Mouse (Mus musculus) hematopoietic stem cell, adult 5-6 weeks (primary cell): Measurements from ENCODE around the gene Prr23a1. TPM values are rescaled to one million over a fixed set of nuclear protein-coding genes. Genes with fewer than 3 reads are reported as not detected.

Source experiments
- total RNA-seq: library from RNA; stranded (forward); fragments of 172-1452, 232-1000 nt; gene quantifications from 2 replicates; pipeline ENCODE4 v1.2.3, GENCODE M21; 2017

Prr23a1 gene
- total RNA-seq, 1 experiment from 2014 or later = not detected

Other genes with a start within 250 kb of the Prr23a1 start
- gene Mrps22, start 240.8 kb upstream of the Prr23a1 start, total RNA-seq = 53.2 and 63.7 TPM in 2 replicates
- not detected in 2 replicates for gene Prr23a2, start 14.0 kb downstream of the Prr23a1 start, total RNA-seq
- gene Prr23a3, start 22.3 kb downstream of the Prr23a1 start, total RNA-seq = not detected in 2 replicates
- gene 7420426K07Rik, start 60.6 kb downstream of the Prr23a1 start, total RNA-seq = not detected in 2 replicates
- not detected in 2 replicates for gene Foxl2, start 112.8 kb downstream of the Prr23a1 start, total RNA-seq
- gene Faim, start 143.9 kb downstream of the Prr23a1 start, total RNA-seq = 98.6 and 105 TPM in 2 replicates
- not detected in 2 replicates for gene Gm1123, start 193.2 kb downstream of the Prr23a1 start, total RNA-seq